ENCODE assay signal across 8 mouse cellular contexts in genomic region chr10:80357994-80358639, GRCm38 (mm10). TPM values are rescaled to one million over a fixed set of nuclear protein-coding genes. Genes with fewer than 3 reads are reported as not detected.
DNase-seq lines count a peak whose midpoint lies in the region; ATAC-seq and TF ChIP-seq lines count a peak whose summit lies in the region.

No protein-coding gene starts in this region.

- no peaks in the 10 kb centered on the region for H3K36me3 ChIP-seq in hindbrain, embryonic 15.5 days
- H3K36me3 ChIP-seq in liver, embryonic 12.5 days, result no peaks in the 10 kb centered on the region
- no peaks in the 10 kb centered on the region for H3K36me3 ChIP-seq in neural tube, embryonic 15.5 days

- peak overlapping the region; percentile 54 for H3K4me3 ChIP-seq in gastrocnemius, adult 2 months
- peak overlapping the region; percentile 39 for H3K4me3 ChIP-seq in hindbrain, embryonic 15.5 days
- H3K4me3 ChIP-seq in liver, embryonic 12.5 days, result peak overlapping the region; percentile 3
- peak overlapping the region; percentile 36 for H3K4me3 ChIP-seq in neural tube, embryonic 15.5 days (replicated peaks)

- WGBS in hindbrain, embryonic 15.5 days, result 6% methylated on average over 31 of the region's 31 CpGs
- 10% methylated on average over 30 of the region's 31 CpGs for WGBS in liver, embryonic 12.5 days (ENCODE audit: insufficient replicate concordance)
- WGBS in neural tube, embryonic 15.5 days, result 6% methylated on average over 31 of the region's 31 CpGs

- H3K9me3 ChIP-seq in hindbrain, embryonic 15.5 days, result no peaks in the 10 kb centered on the region
- no peaks in the 10 kb centered on the region for H3K9me3 ChIP-seq in liver, embryonic 12.5 days (replicated peaks)
- no peaks in the 10 kb centered on the region for H3K9me3 ChIP-seq in neural tube, embryonic 15.5 days (replicated peaks)

- DNase-seq in gastrocnemius, adult 2 months, result peak; percentile 57
- no peak for DNase-seq in gastrocnemius, postnatal 36 days
- peak; percentile 71 to 81 for DNase-seq in cerebellum, postnatal 36 days
- DNase-seq in frontal cortex, postnatal 14 days (ENCODE audit: low spot score in 2 of 2), result no peak
- no peak for DNase-seq in thymus, adult 18-20 months

- peak overlapping the region; percentile 73 for H3K4me2 ChIP-seq in hindbrain, embryonic 15.5 days
- H3K4me2 ChIP-seq in liver, embryonic 12.5 days, result peak overlapping the region; percentile 38
- peak overlapping the region; percentile 77 for H3K4me2 ChIP-seq in neural tube, embryonic 15.5 days

- H3K4me1 ChIP-seq in hindbrain, embryonic 15.5 days (replicated peaks), result peaks cover 29% of the 10 kb centered on the region
- peaks cover 18% of the 10 kb centered on the region; the same call in 1 of the 2 replicates for H3K4me1 ChIP-seq in liver, embryonic 12.5 days
- peaks cover 27% of the 10 kb centered on the region for H3K4me1 ChIP-seq in neural tube, embryonic 15.5 days

- peak; percentile 4; the same call in 1 of the 2 replicates for TF ChIP-seq CTCF in gastrocnemius, adult 2 months (IDR thresholded peaks at IDR 0.05)

- H3K9ac ChIP-seq in hindbrain, embryonic 15.5 days, result peak overlapping the region; percentile 32
- no peak overlapping the region for H3K9ac ChIP-seq in liver, embryonic 12.5 days
- H3K9ac ChIP-seq in neural tube, embryonic 15.5 days (replicated peaks), result 0 out of 2 replicates have a peak overlapping the region, but pooled peaks have one; percentile 15

- intact Hi-C loops in gastrocnemius, adult 2 months (cut with DNase I), result no loop called here
- intact Hi-C loops in gastrocnemius, postnatal 36 days (cut with DNase I), result no loop called here

- H3K27me3 ChIP-seq in hindbrain, embryonic 15.5 days, result peaks cover 66% of the 10 kb centered on the region
- H3K27me3 ChIP-seq in liver, embryonic 12.5 days (replicated peaks), result peaks cover 98% of the 10 kb centered on the region
- H3K27me3 ChIP-seq in neural tube, embryonic 15.5 days (replicated peaks), result peaks cover 72% of the 10 kb centered on the region

- ATAC-seq in hindbrain, embryonic 15.5 days (ENCODE audit: low FRiP score, low read depth), result peak; percentile 73
- ATAC-seq in liver, embryonic 12.5 days, result 0 out of 2 replicates have a peak, but pooled peaks have one; percentile 25
- peak; percentile 69 for ATAC-seq in neural tube, embryonic 15.5 days (ENCODE audit: low FRiP score)

- H3K27ac ChIP-seq in gastrocnemius, adult 2 months, result no peak overlapping the region
- H3K27ac ChIP-seq in hindbrain, embryonic 15.5 days (replicated peaks), result no peak overlapping the region
- H3K27ac ChIP-seq in liver, embryonic 12.5 days, result no peak overlapping the region
- no peak overlapping the region for H3K27ac ChIP-seq in neural tube, embryonic 15.5 days (replicated peaks)

RNA-seq across cellular contexts. Expression of gene Plk5, which starts 1.9 kb away (rescaled TPM):
- total RNA-seq in gastrocnemius, adult 2 months (2021), result under 1 TPM; 0.10 to 0.45 TPM
- total RNA-seq in gastrocnemius, postnatal 36 days (2021), result under 1 TPM; 0.15 to 0.20 TPM
- polyA plus RNA-seq in hindbrain, embryonic 15.5 days (2015; fragmentation: Nextera tagmentation; extraction: Ambion mirVana), result 6.1 and 6.4 TPM in 2 replicates
- polyA plus RNA-seq in liver, embryonic 12.5 days (2016; fragmentation: Nextera tagmentation; extraction: Ambion mirVana), result 0.06 and 0.10 TPM in 2 replicates
- 3.9 and 6.1 TPM in 2 replicates for polyA plus RNA-seq in neural tube, embryonic 15.5 days (2015; fragmentation: Nextera tagmentation; extraction: Ambion mirVana)

RNA-seq across cellular contexts. Expression of gene Adamtsl5, which starts 9.9 kb away (rescaled TPM):
- 10 to 100 TPM; 26.2 to 43.3 TPM for total RNA-seq in gastrocnemius, adult 2 months (2021)
- 10 to 100 TPM; 27.4 to 38.1 TPM for total RNA-seq in gastrocnemius, postnatal 36 days (2021)
- polyA plus RNA-seq in hindbrain, embryonic 15.5 days (2015; fragmentation: Nextera tagmentation; extraction: Ambion mirVana), result 0.76 and 1.2 TPM in 2 replicates
- 2.4 and 2.9 TPM in 2 replicates for polyA plus RNA-seq in liver, embryonic 12.5 days (2016; fragmentation: Nextera tagmentation; extraction: Ambion mirVana)
- polyA plus RNA-seq in neural tube, embryonic 15.5 days (2015; fragmentation: Nextera tagmentation; extraction: Ambion mirVana), result 1.6 and 3.6 TPM in 2 replicates

RNA-seq across cellular contexts. Expression of gene Reep6, which starts 28.4 kb away (rescaled TPM):
- total RNA-seq in gastrocnemius, adult 2 months (2021), result 1 to 10 TPM; 1.5 to 2.5 TPM
- total RNA-seq in gastrocnemius, postnatal 36 days (2021), result 1 to 10 TPM; 1.3 to 1.5 TPM
- polyA plus RNA-seq in hindbrain, embryonic 15.5 days (2015; fragmentation: Nextera tagmentation; extraction: Ambion mirVana), result 5.7 and 7.1 TPM in 2 replicates
- polyA plus RNA-seq in liver, embryonic 12.5 days (2016; fragmentation: Nextera tagmentation; extraction: Ambion mirVana), result 61.4 and 61.6 TPM in 2 replicates
- 4.3 and 7.3 TPM in 2 replicates for polyA plus RNA-seq in neural tube, embryonic 15.5 days (2015; fragmentation: Nextera tagmentation; extraction: Ambion mirVana)

RNA-seq across cellular contexts. Expression of gene Pcsk4, which starts 28.8 kb away (rescaled TPM):
- total RNA-seq in gastrocnemius, adult 2 months (2021), result 1 to 10 TPM in 1 of 2 experiments, under 1 TPM in 1; 0.84 to 1.0 TPM
- 1 to 10 TPM; 1.1 to 2.0 TPM for total RNA-seq in gastrocnemius, postnatal 36 days (2021)
- 6.1 and 6.7 TPM in 2 replicates for polyA plus RNA-seq in hindbrain, embryonic 15.5 days (2015; fragmentation: Nextera tagmentation; extraction: Ambion mirVana)
- polyA plus RNA-seq in liver, embryonic 12.5 days (2016; fragmentation: Nextera tagmentation; extraction: Ambion mirVana), result 6.9 and 7.2 TPM in 2 replicates
- polyA plus RNA-seq in neural tube, embryonic 15.5 days (2015; fragmentation: Nextera tagmentation; extraction: Ambion mirVana), result 5.6 and 8.2 TPM in 2 replicates

RNA-seq across cellular contexts. Expression of gene Mex3d, which starts 29.3 kb away (rescaled TPM):
- 1 to 10 TPM; 4.7 to 5.1 TPM for total RNA-seq in gastrocnemius, adult 2 months (2021)
- total RNA-seq in gastrocnemius, postnatal 36 days (2021), result 1 to 10 TPM; 3.4 to 4.5 TPM
- 18.9 and 19.2 TPM in 2 replicates for polyA plus RNA-seq in hindbrain, embryonic 15.5 days (2015; fragmentation: Nextera tagmentation; extraction: Ambion mirVana)
- 2.1 TPM in 2 replicates for polyA plus RNA-seq in liver, embryonic 12.5 days (2016; fragmentation: Nextera tagmentation; extraction: Ambion mirVana)
- 9.1 and 14.0 TPM in 2 replicates for polyA plus RNA-seq in neural tube, embryonic 15.5 days (2015; fragmentation: Nextera tagmentation; extraction: Ambion mirVana)

Comparison
In these comparisons a context has a peak if more than half of its experiments do, and no peak if none do; other contexts are left out.
1. DNase-seq: peak in gastrocnemius, adult 2 months (single experiment) and cerebellum, postnatal 36 days (2 of 2); none in gastrocnemius, postnatal 36 days (0 of 2), frontal cortex, postnatal 14 days (0 of 2) and thymus, adult 18-20 months (0 of 2).
2. H3K4me3 ChIP-seq: peak in every context shown above with its lines; median percentile 54 in gastrocnemius, adult 2 months; 39 in hindbrain, embryonic 15.5 days; 36 in neural tube, embryonic 15.5 days; 3 in liver, embryonic 12.5 days.
3. Peak in every context shown above with its lines, with median percentiles within 50 percentile points of each other: ATAC-seq and H3K4me2 ChIP-seq.